Mouse (Mus musculus) forebrain, embryonic 11.5 days (tissue): ENCODE measurements around the gene Xpo4. TPM values are rescaled to one million over a fixed set of nuclear protein-coding genes. Genes with fewer than 3 reads are reported as not detected.
A peak's percentile ranks its signal among the peaks of the same experiment; 100 is the strongest.

ENCODE experiments used
- ATAC-seq: fragments of 200-750 bp; cut with Nextera tagmentation; replicated peaks from 2 replicates; pipeline ENCODE4 v1.8.0; 2017; ENCODE audit warnings: moderate TSS enrichment; ENCODE audit not compliant: low FRiP score
- DNase-seq: peaks from one replicate; pipeline ENCODE4 v3.0.0-alpha.2; 2017; ENCODE audit warnings: low spot score
- H3K27ac ChIP-seq: fragments of 300-500 bp; sonication (generic); 2 replicates; pipeline ENCODE4 v1.5.1; 2014; ENCODE audit warnings: low read depth, low read length
- H3K27me3 ChIP-seq: fragments of 300-500 bp; sonication (generic); 2 replicates; pipeline ENCODE4 v1.6.1; 2014; ENCODE audit warnings: mild to moderate bottlenecking, low read length, mixed read lengths; ENCODE audit not compliant: control insufficient read depth, insufficient read depth
- H3K36me3 ChIP-seq: fragments of 300-500 bp; sonication (generic); 2 replicates; pipeline ENCODE4 v1.6.1; 2014; ENCODE audit warnings: mild to moderate bottlenecking, low read length, moderate library complexity, mixed read lengths; ENCODE audit not compliant: control insufficient read depth, insufficient read depth
- H3K4me1 ChIP-seq: fragments of 300-500 bp; sonication (generic); replicated peaks from 2 replicates; pipeline ENCODE4 v1.6.1; 2014; ENCODE audit warnings: low read length, mixed read lengths; ENCODE audit not compliant: control insufficient read depth, insufficient read depth
- H3K4me2 ChIP-seq: fragments of 300-500 bp; sonication (generic); 2 replicates; pipeline ENCODE4 v1.6.1; 2014; ENCODE audit warnings: low read depth, mild to moderate bottlenecking, low read length, moderate library complexity, mixed read lengths; ENCODE audit not compliant: severe bottlenecking
- H3K4me3 ChIP-seq: fragments of 300-500 bp; sonication (generic); 2 replicates; pipeline ENCODE4 v1.5.1; 2014; ENCODE audit warnings: low read depth, low read length
- H3K9ac ChIP-seq: fragments of 300-500 bp; sonication (generic); 2 replicates; pipeline ENCODE4 v1.6.1; 2014; ENCODE audit warnings: low read length
- H3K9me3 ChIP-seq: fragments of 300-500 bp; sonication (generic); 2 replicates; pipeline ENCODE4 v1.6.1; 2016; ENCODE audit warnings: low read length, mixed read lengths; ENCODE audit not compliant: control insufficient read depth
- WGBS: fragments of 180-500 bp; shearing (Covaris S2); extraction: QIAGEN DNeasy Blood & Tissue Kit; methylation state at CpG from one replicate; pipeline ENCODE4 v1.1.7; 2014; 5-methylcytosine and 5-hydroxymethylcytosine counted together
- polyA plus RNA-seq: library from polyadenylated mRNA; unstranded; fragments of >200 nt; fragmentation: Nextera tagmentation; extraction: Ambion mirVana; gene quantifications from 2 replicates; pipeline ENCODE4 v1.2.1, GENCODE M21; 2014

The Xpo4 gene
- polyA plus RNA-seq, 1 experiment from 2014 or later, result 39.1 TPM

- 76% methylated on average over 6 of the region's 6 CpGs for WGBS
- Histone ChIP-seq H3K9me3 (no peaks in the 10 kb centered on the region), H3K27ac (no peak overlapping the region), H3K4me2 (no peak overlapping the region), H3K36me3 (no peaks in the 10 kb centered on the region), H3K4me3 (no peak overlapping the region), H3K9ac (no peak overlapping the region), H3K27me3 (no peaks in the 10 kb centered on the region), H3K4me1 (0 out of 2 replicates have a peak, but pooled peaks cover 7% of the 10 kb centered on the region)
- no peak for ATAC-seq
- DNase-seq, result no peak
Observed at GRCm38 (mm10) chr14:57615828-57616227, 49.4 kb downstream of the Xpo4 start.

GRCm38 (mm10) chr14:57611034-57611433 is 54.2 kb downstream of the Xpo4 start:
- Histone ChIP-seq H3K4me1 (0 out of 2 replicates have a peak, but pooled peaks cover 7% of the 10 kb centered on the region), H3K27ac (peak overlapping the region; percentile 18; the same call in 1 of the 2 replicates), H3K4me2 (no peak overlapping the region), H3K9me3 (no peaks in the 10 kb centered on the region), H3K36me3 (no peaks in the 10 kb centered on the region; the same call in 1 of the 2 replicates), H3K4me3 (no peak overlapping the region), H3K27me3 (no peaks in the 10 kb centered on the region), H3K9ac (no peak overlapping the region)
- DNase-seq, result no peak
- 47% methylated on average over 2 of the region's 2 CpGs for WGBS
- no peak for ATAC-seq

GRCm38 (mm10) chr14:57609816-57610329 is 55.4 kb downstream of the Xpo4 start:
- Histone ChIP-seq H3K4me1 (0 out of 2 replicates have a peak, but pooled peaks cover 4% of the 10 kb centered on the region), H3K9ac (no peak overlapping the region), H3K4me3 (no peak overlapping the region), H3K9me3 (no peaks in the 10 kb centered on the region), H3K36me3 (no peaks in the 10 kb centered on the region; the same call in 1 of the 2 replicates), H3K27me3 (no peaks in the 10 kb centered on the region), H3K4me2 (no peak overlapping the region), H3K27ac (no peak overlapping the region)
- WGBS, result 85% methylated on average over 4 of the region's 4 CpGs
- ATAC-seq (no peak), DNase-seq (no peak)

- no peaks in the 10 kb centered on the region for H3K9me3 ChIP-seq
- no peak overlapping the region for H3K9ac ChIP-seq
- 59% methylated on average over 1 of the region's 1 CpGs for WGBS
- no peak for ATAC-seq
- no peaks in the 10 kb centered on the region; the same call in 1 of the 2 replicates for H3K36me3 ChIP-seq
- H3K4me2 ChIP-seq, result no peak overlapping the region
- H3K4me3 ChIP-seq, result no peak overlapping the region
- H3K27ac ChIP-seq, result no peak overlapping the region
- H3K4me1 ChIP-seq, result 0 out of 2 replicates have a peak, but pooled peaks cover 4% of the 10 kb centered on the region
- DNase-seq, result no peak
- no peaks in the 10 kb centered on the region for H3K27me3 ChIP-seq
Observed at GRCm38 (mm10) chr14:57607500-57607899, 57.7 kb downstream of the Xpo4 start.

GRCm38 (mm10) chr14:57606663-57607365 is 58.4 kb downstream of the Xpo4 start:
- Histone ChIP-seq H3K4me1 (0 out of 2 replicates have a peak, but pooled peaks cover 4% of the 10 kb centered on the region), H3K9me3 (no peaks in the 10 kb centered on the region), H3K4me3 (no peak overlapping the region), H3K27me3 (no peaks in the 10 kb centered on the region), H3K9ac (no peak overlapping the region), H3K36me3 (no peaks in the 10 kb centered on the region; the same call in 1 of the 2 replicates), H3K4me2 (no peak overlapping the region), H3K27ac (no peak overlapping the region)
- WGBS, result 85% methylated on average over 8 of the region's 8 CpGs
- DNase-seq (no peak), ATAC-seq (no peak)

- Histone ChIP-seq H3K9ac (no peak overlapping the region), H3K9me3 (no peaks in the 10 kb centered on the region), H3K4me1 (no peaks in the 10 kb centered on the region), H3K36me3 (peaks cover 10% of the 10 kb centered on the region), H3K4me2 (no peak overlapping the region), H3K27ac (no peak overlapping the region), H3K4me3 (no peak overlapping the region), H3K27me3 (no peaks in the 10 kb centered on the region)
- DNase-seq (no peak), ATAC-seq (no peak)
- WGBS, result 89% methylated on average over 5 of the region's 5 CpGs
Observed at GRCm38 (mm10) chr14:57593279-57593678, 72.0 kb downstream of the Xpo4 start.

GRCm38 (mm10) chr14:57591830-57592229 is 73.4 kb downstream of the Xpo4 start:
- Histone ChIP-seq H3K4me1 (no peaks in the 10 kb centered on the region), H3K27ac (no peak overlapping the region), H3K27me3 (no peaks in the 10 kb centered on the region), H3K4me3 (no peak overlapping the region), H3K4me2 (no peak overlapping the region), H3K36me3 (peaks cover 9% of the 10 kb centered on the region), H3K9me3 (no peaks in the 10 kb centered on the region), H3K9ac (no peak overlapping the region)
- no peak for DNase-seq
- no peak for ATAC-seq
- WGBS, result 94% methylated on average over 3 of the region's 3 CpGs

GRCm38 (mm10) chr14:57576364-57577060 is 88.7 kb downstream of the Xpo4 start:
- no peak for ATAC-seq
- no peaks in the 10 kb centered on the region for H3K9me3 ChIP-seq

More at GRCm38 (mm10) chr14:57576364-57577060, 88.7 kb downstream of the Xpo4 start:
- no peak overlapping the region for H3K4me3 ChIP-seq
- DNase-seq, result no peak
- H3K27ac ChIP-seq, result no peak overlapping the region
- H3K4me2 ChIP-seq, result no peak overlapping the region
- no peaks in the 10 kb centered on the region for H3K27me3 ChIP-seq
- no peaks in the 10 kb centered on the region; the same call in 1 of the 2 replicates for H3K36me3 ChIP-seq
- H3K4me1 ChIP-seq, result no peaks in the 10 kb centered on the region
- 96% methylated on average over 2 of the region's 2 CpGs for WGBS
- no peak overlapping the region for H3K9ac ChIP-seq
